Mouse (Mus musculus) neural tube, embryonic 14.5 days (tissue): ENCODE results near the gene Cltc. TPM values are rescaled to one million over a fixed set of nuclear protein-coding genes. Genes with fewer than 3 reads are reported as not detected.
"Not testable (repeated sequence)": the region's sequence is repeated elsewhere in the genome, so short reads cannot be mapped to it uniquely, and the experiment has no call there.

Experiments used
- ATAC-seq: fragments of 200-750 bp; cut with Nextera tagmentation; 2 replicates; pipeline ENCODE4 v1.8.0; 2017; ENCODE audit warnings: low read depth, mild to moderate bottlenecking, moderate TSS enrichment, moderate library complexity
- H3K27ac ChIP-seq: fragments of 300-500 bp; sonication (generic); 2 replicates; pipeline ENCODE4 v1.5.1; 2014; ENCODE audit warnings: low read depth, mild to moderate bottlenecking, control low read depth, low read length, moderate library complexity, mixed read lengths
- H3K27me3 ChIP-seq: fragments of 300-500 bp; sonication (generic); 2 replicates; pipeline ENCODE4 v1.6.1; 2014; ENCODE audit warnings: low read length; ENCODE audit not compliant: control insufficient read depth, insufficient read depth
- H3K36me3 ChIP-seq: fragments of 300-500 bp; sonication (generic); 2 replicates; pipeline ENCODE4 v1.6.1; 2014; ENCODE audit warnings: low read length, mixed read lengths; ENCODE audit not compliant: control insufficient read depth, insufficient read depth
- H3K4me1 ChIP-seq: fragments of 300-500 bp; sonication (generic); 2 replicates; pipeline ENCODE4 v1.6.1; 2014; ENCODE audit warnings: low read length; ENCODE audit not compliant: control insufficient read depth, insufficient read depth
- H3K4me2 ChIP-seq: fragments of 300-500 bp; sonication (generic); 2 replicates; pipeline ENCODE4 v1.6.1; 2014; ENCODE audit warnings: mild to moderate bottlenecking, low read depth, low read length, control low read depth
- H3K4me3 ChIP-seq: fragments of 300-500 bp; sonication (generic); 2 replicates; pipeline ENCODE4 v1.5.1; 2014; ENCODE audit warnings: low read depth, low read length, control low read depth, mixed read lengths
- H3K9ac ChIP-seq: fragments of 300-500 bp; sonication (generic); replicated peaks from 2 replicates; pipeline ENCODE4 v1.6.1; 2014; ENCODE audit warnings: low read depth, mild to moderate bottlenecking, control low read depth, low read length, mixed read lengths
- H3K9me3 ChIP-seq: fragments of 300-500 bp; sonication (generic); 2 replicates; pipeline ENCODE4 v1.6.1; 2016; ENCODE audit warnings: low read length; ENCODE audit not compliant: control insufficient read depth
- WGBS: fragments of 180-500 bp; shearing (Covaris S2); extraction: QIAGEN DNeasy Blood & Tissue Kit; methylation state at CpG from one replicate; pipeline ENCODE4 v1.1.7; 2014; 5-methylcytosine and 5-hydroxymethylcytosine counted together
- polyA plus RNA-seq: library from polyadenylated mRNA; unstranded; fragments of >200 nt; fragmentation: Nextera tagmentation; extraction: Ambion mirVana; gene quantifications from 2 replicates; pipeline ENCODE4 v1.2.1, GENCODE M21; 2014

Cltc gene
- polyA plus RNA-seq, 1 experiment from 2014 or later, result 208 TPM

DNA sequence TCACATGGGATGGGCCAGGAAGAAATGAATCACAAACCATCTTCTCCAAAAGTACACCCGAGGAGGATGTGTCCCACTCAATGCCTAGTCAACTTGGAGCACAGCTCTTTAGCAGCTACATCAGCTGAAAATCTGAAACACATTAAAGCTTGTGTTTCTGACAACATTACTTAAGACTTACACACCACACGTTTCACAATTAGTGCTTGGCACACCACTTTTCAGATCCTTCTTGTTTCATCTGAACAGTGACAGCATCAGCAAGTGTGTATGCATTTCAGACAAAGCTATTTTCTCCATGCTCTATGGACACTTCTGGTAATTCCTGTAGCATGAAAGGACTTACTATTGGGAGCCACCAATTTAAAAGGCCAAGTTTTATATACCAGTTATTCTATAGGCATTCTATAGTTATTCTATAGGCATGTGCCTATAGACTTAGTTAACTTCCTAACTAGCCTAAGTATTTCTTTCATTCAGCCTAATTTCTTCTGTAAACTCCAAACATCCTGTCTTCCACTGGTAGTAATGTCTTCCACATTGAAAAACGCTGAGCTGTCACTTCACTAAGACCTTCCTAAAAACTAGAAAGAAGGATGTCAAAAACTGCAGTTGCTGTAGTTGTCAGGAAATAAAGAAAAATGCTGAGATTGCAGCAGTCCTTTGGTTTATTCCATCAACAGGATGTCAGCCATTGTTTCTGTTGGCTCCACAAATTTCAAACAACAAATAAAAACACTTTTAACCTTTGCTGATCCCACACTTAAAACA, 11.5 kb downstream of the Cltc start:
- Histone ChIP-seq H3K27ac (no peak overlapping the region), H3K36me3 (no peaks in the 10 kb centered on the region), H3K4me3 (no peak overlapping the region), H3K9ac (no peak overlapping the region), H3K4me2 (no peak overlapping the region), H3K4me1 (peaks cover 5% of the 10 kb centered on the region), H3K27me3 (no peaks in the 10 kb centered on the region), H3K9me3 (no peaks in the 10 kb centered on the region)
- 86% methylated on average over 3 of the region's 3 CpGs for WGBS
- no peak for ATAC-seq

- Histone ChIP-seq H3K36me3 (no peaks in the 10 kb centered on the region), H3K27ac (no peak overlapping the region), H3K9me3 (no peaks in the 10 kb centered on the region), H3K4me3 (no peak overlapping the region), H3K27me3 (no peaks in the 10 kb centered on the region), H3K9ac (no peak overlapping the region), H3K4me1 (no peaks in the 10 kb centered on the region), H3K4me2 (no peak overlapping the region)
- 73% methylated on average over 2 of the region's 2 CpGs for WGBS
- ATAC-seq, result no peak
Measured at GRCm38 (mm10) chr11:86742605-86743004, 14.8 kb downstream of the Cltc start.

DNA sequence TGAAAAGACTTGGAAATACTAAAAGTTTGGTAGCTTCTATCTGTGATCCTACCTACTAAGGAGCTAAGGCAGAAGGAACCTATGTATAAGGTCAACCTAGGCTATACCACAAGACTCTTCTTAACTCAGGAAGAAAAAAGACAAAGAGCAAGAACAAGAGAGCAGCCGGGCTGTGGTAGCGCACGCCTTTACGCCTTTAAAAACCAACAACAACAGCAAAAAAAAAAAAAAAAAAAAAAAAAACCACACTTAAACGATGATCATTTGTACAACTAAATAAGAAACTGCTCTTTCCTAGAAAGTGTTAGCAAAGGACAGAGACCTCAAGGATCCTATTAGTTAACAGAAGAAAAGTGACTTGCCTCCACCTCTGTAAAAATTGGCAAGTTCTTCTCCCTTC, 15.9 kb downstream of the Cltc start:
- Histone ChIP-seq H3K9me3 (no peaks in the 10 kb centered on the region), H3K27ac (no peak overlapping the region), H3K4me2 (no peak overlapping the region), H3K27me3 (no peaks in the 10 kb centered on the region), H3K36me3 (no peaks in the 10 kb centered on the region), H3K4me1 (no peaks in the 10 kb centered on the region), H3K9ac (no peak overlapping the region), H3K4me3 (no peak overlapping the region)
- ATAC-seq, result no peak
- 99% methylated on average over 5 of the region's 5 CpGs for WGBS

DNA sequence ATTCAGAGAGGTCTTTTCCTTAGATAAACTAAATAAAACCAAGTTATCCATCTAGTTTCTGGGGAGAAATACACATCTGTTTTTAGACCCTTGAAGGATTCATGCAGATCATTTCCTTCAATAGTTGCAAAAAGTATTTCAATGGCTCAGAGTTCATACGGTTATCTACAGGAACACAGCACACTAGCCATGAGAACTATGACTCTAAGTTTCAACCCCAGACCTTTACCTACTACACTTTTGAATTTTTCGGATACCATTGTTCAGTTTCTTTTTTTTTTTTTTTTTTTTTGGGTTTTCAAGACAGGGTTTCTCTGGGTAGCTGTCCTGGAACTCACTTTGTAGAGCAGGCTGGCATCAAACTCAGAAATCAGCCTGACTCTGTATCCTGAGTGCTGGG, 17.9 kb downstream of the Cltc start:
- 88% methylated on average over 2 of the region's 2 CpGs for WGBS
- H3K4me2 ChIP-seq, result no peak overlapping the region
- no peaks in the 10 kb centered on the region for H3K27me3 ChIP-seq
- ATAC-seq, result no peak
- H3K9me3 ChIP-seq, result no peaks in the 10 kb centered on the region
- H3K36me3 ChIP-seq, result peaks cover 7% of the 10 kb centered on the region; the same call in 1 of the 2 replicates
- H3K4me1 ChIP-seq, result no peaks in the 10 kb centered on the region
- no peak overlapping the region for H3K9ac ChIP-seq
- no peak overlapping the region for H3K27ac ChIP-seq
- no peak overlapping the region for H3K4me3 ChIP-seq

DNA sequence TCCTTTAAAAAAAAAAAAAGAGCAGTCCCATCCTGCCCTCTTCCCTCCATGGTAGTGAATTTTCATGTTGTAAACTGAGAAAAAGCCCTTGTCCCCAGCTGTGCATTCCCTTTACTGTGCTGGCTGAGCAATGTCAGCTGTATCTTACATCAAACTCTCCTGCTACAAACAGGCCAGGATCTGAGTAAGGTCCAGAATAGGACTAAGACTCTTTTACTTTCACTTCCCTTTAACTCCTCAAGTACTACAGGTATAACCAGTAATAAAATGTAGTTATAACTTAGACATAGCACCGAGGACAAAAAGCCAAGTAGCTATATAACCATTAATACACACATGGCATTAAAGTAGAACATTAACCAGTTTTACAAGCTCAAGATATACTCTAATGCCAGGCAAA, 18.4 kb downstream of the Cltc start:
- Histone ChIP-seq H3K36me3 (peaks cover 7% of the 10 kb centered on the region; the same call in 1 of the 2 replicates), H3K4me1 (no peaks in the 10 kb centered on the region), H3K4me3 (no peak overlapping the region), H3K9ac (no peak overlapping the region), H3K27ac (no peak overlapping the region), H3K4me2 (no peak overlapping the region), H3K27me3 (no peaks in the 10 kb centered on the region), H3K9me3 (no peaks in the 10 kb centered on the region)
- WGBS, result 92% methylated on average over 1 of the region's 1 CpGs
- ATAC-seq, result no peak

GRCm38 (mm10) chr11:86738308-86738707, 19.1 kb downstream of the Cltc start:
- not testable (repeated sequence) for H3K4me3 ChIP-seq, H3K27me3 ChIP-seq, H3K9ac ChIP-seq, H3K36me3 ChIP-seq, H3K4me1 ChIP-seq, ATAC-seq, H3K4me2 ChIP-seq, H3K9me3 ChIP-seq, H3K27ac ChIP-seq
- WGBS, result 86% methylated on average over 1 of the region's 1 CpGs

- Histone ChIP-seq H3K4me2 (no peak overlapping the region), H3K4me3 (no peak overlapping the region), H3K9me3 (no peaks in the 10 kb centered on the region), H3K9ac (no peak overlapping the region), H3K27me3 (no peaks in the 10 kb centered on the region), H3K36me3 (peaks cover 7% of the 10 kb centered on the region; the same call in 1 of the 2 replicates), H3K27ac (no peak overlapping the region), H3K4me1 (no peaks in the 10 kb centered on the region)
- no peak for ATAC-seq
- WGBS, result 80% methylated on average over 8 of the region's 8 CpGs
Measured at GRCm38 (mm10) chr11:86737301-86738000, 19.9 kb downstream of the Cltc start.

DNA sequence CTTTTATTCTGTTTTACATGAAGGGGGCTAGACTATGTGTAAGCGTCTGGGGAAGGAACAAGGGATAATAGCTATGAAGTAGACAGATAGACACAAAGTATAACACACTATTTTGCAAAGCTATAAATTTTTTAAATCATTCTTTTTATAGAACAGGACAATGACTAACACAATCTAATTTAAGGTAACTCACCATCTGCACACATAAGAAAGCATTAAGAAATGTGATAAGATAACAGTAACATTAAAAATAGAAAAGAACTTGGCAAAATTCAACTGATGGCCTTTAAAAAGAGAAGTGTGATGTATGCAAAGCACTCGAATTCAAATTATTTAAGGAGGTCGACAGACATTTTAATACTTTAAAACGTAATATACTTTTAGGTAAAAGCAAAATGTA, 22.4 kb downstream of the Cltc start:
- Histone ChIP-seq H3K4me1 (no peaks in the 10 kb centered on the region), H3K4me3 (no peak overlapping the region), H3K36me3 (peaks cover 17% of the 10 kb centered on the region), H3K9ac (no peak overlapping the region), H3K4me2 (no peak overlapping the region), H3K27ac (no peak overlapping the region), H3K27me3 (no peaks in the 10 kb centered on the region), H3K9me3 (no peaks in the 10 kb centered on the region)
- ATAC-seq, result no peak
- WGBS, result 94% methylated on average over 4 of the region's 4 CpGs

GRCm38 (mm10) chr11:86734241-86734939, 23.0 kb downstream of the Cltc start:
- no peak for ATAC-seq
- Histone ChIP-seq H3K9ac (no peak overlapping the region), H3K4me3 (no peak overlapping the region), H3K36me3 (peaks cover 20% of the 10 kb centered on the region), H3K4me2 (no peak overlapping the region), H3K27ac (no peak overlapping the region), H3K4me1 (no peaks in the 10 kb centered on the region), H3K9me3 (no peaks in the 10 kb centered on the region), H3K27me3 (no peaks in the 10 kb centered on the region)
- 77% methylated on average over 10 of the region's 10 CpGs for WGBS
